Mouse (Mus musculus) E14TG2a.4 (cell line): ENCODE measurements at regions not wholly inside any gene's neighbourhood (a gene's known extent, or its start where the extent isn't known, plus 50 kb on each side); places are given as distances from the start of the nearest gene placed in this dataset.

ENCODE experiments used
- CTCF ChIP-seq: conservative IDR thresholded peaks from 2 replicates; pipeline ENCODE4 v1.5.1; 2014; ENCODE audit warnings: low read length
- NANOG ChIP-seq: IDR thresholded peaks from 2 replicates; pipeline ENCODE4 v1.6.1; 2014; ENCODE audit warnings: borderline replicate concordance, low read length, mixed read lengths
- POU5F1 ChIP-seq: IDR thresholded peaks from 2 replicates; pipeline ENCODE4 v1.6.1; 2014; ENCODE audit warnings: low read length, borderline replicate concordance

DNA sequence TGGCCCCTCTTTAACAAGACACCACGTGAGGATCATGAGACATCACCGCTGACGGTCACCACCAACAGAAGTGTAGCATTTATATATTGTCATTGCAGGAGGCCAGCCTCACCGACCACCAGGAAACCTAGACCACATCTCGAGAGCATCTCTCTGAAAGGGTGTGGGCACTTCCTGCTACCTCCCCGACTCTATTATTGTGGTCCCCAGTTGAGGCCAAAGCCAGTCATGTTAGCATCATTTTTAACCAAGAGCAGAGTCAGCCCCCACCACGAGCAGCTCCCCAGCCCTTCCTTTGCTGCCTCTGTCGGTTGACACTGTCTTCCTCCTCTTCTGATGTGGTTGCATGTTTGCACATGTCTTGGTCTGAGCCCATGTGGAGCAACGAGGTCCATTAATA is 172.5 kb downstream of the Nrp2 start:
- TF ChIP-seq CTCF (no peak), NANOG (no peak), POU5F1 (no peak)
